Mouse (Mus musculus) neural tube, embryonic 15.5 days (tissue): ENCODE data around the gene Dnaaf2. TPM values are rescaled to one million over a fixed set of nuclear protein-coding genes. Genes with fewer than 3 reads are reported as not detected.

Experiments
- microRNA-seq: library from miRNA; unstranded; fragments of <30 nt; microRNA quantifications from one replicate; pipeline ENCODE4, GENCODE M21; 2017
- polyA plus RNA-seq: library from polyadenylated mRNA; unstranded; fragments of >200 nt; fragmentation: Nextera tagmentation; extraction: Ambion mirVana; gene quantifications from 2 replicates; pipeline ENCODE4 v1.2.1, GENCODE M21; 2015

Gene Dnaaf2
- polyA plus RNA-seq, 1 experiment from 2014 or later = 7.7 TPM

Small RNA genes lying within 50 kb of the gene (microRNA-seq; reads per million reads assigned to microRNA genes)
- not detected for gene Gm47287
- gene Gm47295 = not detected

Other genes starting within 250 kb of the Dnaaf2 start
- 1,119 and 1,180 TPM in 2 replicates for gene Rps29, start 39.2 kb downstream of the Dnaaf2 start, polyA plus RNA-seq
- 4.1 and 7.0 TPM in 2 replicates for gene Lrr1, start 29.6 kb downstream of the Dnaaf2 start, polyA plus RNA-seq
- gene Rpl36al, start 14.3 kb downstream of the Dnaaf2 start, polyA plus RNA-seq = 405 and 435 TPM in 2 replicates
- 40.7 and 42.8 TPM in 2 replicates for gene Mgat2, start 14.3 kb downstream of the Dnaaf2 start, polyA plus RNA-seq
- gene Gm49383, start 1.3 kb downstream of the Dnaaf2 start, polyA plus RNA-seq = 9.4 and 18.8 TPM in 2 replicates
- 9.5 and 13.7 TPM in 2 replicates for gene Gm49384, start 5.8 kb upstream of the Dnaaf2 start, polyA plus RNA-seq
- gene Pole2, start 29.8 kb upstream of the Dnaaf2 start, polyA plus RNA-seq = 4.4 and 9.6 TPM in 2 replicates
- 14.9 and 17.7 TPM in 2 replicates for gene Klhdc1, start 42.7 kb upstream of the Dnaaf2 start, polyA plus RNA-seq
- gene Klhdc2, start 98.3 kb upstream of the Dnaaf2 start, polyA plus RNA-seq = 231 and 265 TPM in 2 replicates
- 89.8 and 91.1 TPM in 2 replicates for gene Nemf, start 158.7 kb upstream of the Dnaaf2 start, polyA plus RNA-seq
- 28.3 and 33.5 TPM in 2 replicates for gene Arf6, start 173.7 kb upstream of the Dnaaf2 start, polyA plus RNA-seq
- 0.82 and 0.87 TPM in 2 replicates for gene Gm9887, start 174.0 kb upstream of the Dnaaf2 start, polyA plus RNA-seq